ENCODE assay signal across 8 mouse cellular contexts in genomic region chr4:57782549-57783390, GRCm38 (mm10).
DNase-seq lines count a peak whose midpoint lies in the region; ATAC-seq lines count a peak whose summit lies in the region.

No protein-coding gene starts in this region.

- no peaks in the 10 kb centered on the region for H3K36me3 ChIP-seq in heart, embryonic 11.5 days (ENCODE audit: control insufficient read depth, insufficient read depth, low read length)
- H3K36me3 ChIP-seq in midbrain, embryonic 14.5 days (ENCODE audit: control insufficient read depth, insufficient read depth, low read length), result no peaks in the 10 kb centered on the region

- H3K4me1 ChIP-seq in heart, embryonic 11.5 days (ENCODE audit: control insufficient read depth, insufficient read depth, low read length), result peaks cover 32% of the 10 kb centered on the region
- H3K4me1 ChIP-seq in midbrain, embryonic 14.5 days (ENCODE audit: control insufficient read depth, insufficient read depth, low read length), result peaks cover 15% of the 10 kb centered on the region

- H3K4me2 ChIP-seq in heart, embryonic 11.5 days, result peak overlapping the region; percentile 66
- H3K4me2 ChIP-seq in midbrain, embryonic 14.5 days (ENCODE audit: low read length), result peak overlapping the region; percentile 82

- H3K27ac ChIP-seq in heart, embryonic 11.5 days (ENCODE audit: low read depth, low read length), result no peak overlapping the region
- H3K27ac ChIP-seq in midbrain, embryonic 14.5 days (replicated peaks; ENCODE audit: low read depth, low read length), result no peak overlapping the region

- 2% methylated on average over 33 of the region's 33 CpGs for WGBS in heart, embryonic 11.5 days (ENCODE audit: insufficient replicate concordance)
- 2% methylated on average over 33 of the region's 33 CpGs for WGBS in midbrain, embryonic 14.5 days

- no peak for ATAC-seq in heart, embryonic 11.5 days (replicated peaks; ENCODE audit: insufficient number of reproducible peaks, low FRiP score, low TSS enrichment)
- ATAC-seq in midbrain, embryonic 14.5 days (ENCODE audit: low FRiP score, low TSS enrichment), result peak; percentile 58; the same call in 1 of the 2 replicates

- H3K9me3 ChIP-seq in heart, embryonic 11.5 days (replicated peaks; ENCODE audit: control insufficient read depth, low read length), result no peaks in the 10 kb centered on the region
- no peaks in the 10 kb centered on the region for H3K9me3 ChIP-seq in midbrain, embryonic 14.5 days (ENCODE audit: control insufficient read depth, low read length)

- H3K4me3 ChIP-seq in heart, embryonic 11.5 days (ENCODE audit: low read depth, low read length), result peak overlapping the region; percentile 41
- H3K4me3 ChIP-seq in midbrain, embryonic 14.5 days (replicated peaks; ENCODE audit: low read depth, low read length), result peak overlapping the region; percentile 41

- H3K27me3 ChIP-seq in heart, embryonic 11.5 days (ENCODE audit: control insufficient read depth, insufficient read depth, low read length), result no peaks in the 10 kb centered on the region
- no peaks in the 10 kb centered on the region for H3K27me3 ChIP-seq in midbrain, embryonic 14.5 days (ENCODE audit: control insufficient read depth, insufficient read depth, low read length)

- peak overlapping the region; percentile 61 for H3K9ac ChIP-seq in heart, embryonic 11.5 days (ENCODE audit: low read depth, low read length)
- peak overlapping the region; percentile 44; the same call in 1 of the 2 replicates for H3K9ac ChIP-seq in midbrain, embryonic 14.5 days (replicated peaks; ENCODE audit: low read length)

- DNase-seq in kidney, adult 18-20 months, result peak; percentile 52
- no peak for DNase-seq in kidney, adult 8-10 months
- DNase-seq in R1 (ENCODE audit: low read depth, low spot score), result peak; percentile 46
- DNase-seq in kidney, postnatal 14 days, result peak; percentile 33
- peak; percentile 67 for DNase-seq in midbrain, embryonic 14.5 days
- peak; percentile 72 for DNase-seq in thymus, postnatal 25 days
- no peak for DNase-seq in left cerebral cortex, adult 18-20 months (ENCODE audit: low spot score in 2 of 2)

Comparison
In these comparisons a context has a peak if more than half of its experiments do, and no peak if none do; other contexts are left out.
1. DNase-seq: peak in kidney, adult 18-20 months (single experiment), R1 (single experiment), kidney, postnatal 14 days (single experiment), midbrain, embryonic 14.5 days (single experiment) and thymus, postnatal 25 days (single experiment); none in kidney, adult 8-10 months (0 of 2) and left cerebral cortex, adult 18-20 months (0 of 2).